Mouse (Mus musculus) G1E (cell line): ENCODE measurements around the gene Clcn3.

Experiments used
- CTCF ChIP-seq: IDR thresholded peaks from 2 replicates; pipeline ENCODE4 v1.5.1; 2012; ENCODE audit warnings: low read depth, low read length, inconsistent platforms, mixed read lengths
- TAL1 ChIP-seq: conservative IDR thresholded peaks from 2 replicates; pipeline ENCODE4 v1.6.1; 2012; ENCODE audit warnings: low read depth, low read length, inconsistent platforms, mixed read lengths

GRCm38 (mm10) chr8:60865504-60866114 lies 117.5 kb downstream of the Clcn3 start:
- TF ChIP-seq CTCF (peak; percentile 65; the same call in 1 of the 2 replicates), TAL1 (no peak)
